Comparison of ENCODE assay signal across 8 mouse cellular contexts in genomic region chr9:78113538-78113885, GRCm38 (mm10). TPM values are rescaled to one million over a fixed set of nuclear protein-coding genes. Genes with fewer than 3 reads are reported as not detected.
A peak's percentile ranks its signal among the peaks of the same experiment; 100 is the strongest.
DNase-seq lines count a peak whose midpoint lies in the region; ATAC-seq and TF ChIP-seq lines count a peak whose summit lies in the region.

No protein-coding gene starts in this region.

- WGBS in heart, embryonic 13.5 days, result 1% methylated on average over 14 of the region's 14 CpGs
- under 1% methylated on average over 14 of the region's 14 CpGs for WGBS in forebrain, postnatal 0 days
- WGBS in macrophage (ENCODE audit: missing documents), result 3% methylated on average over 14 of the region's 14 CpGs

- H3K27ac ChIP-seq in heart, embryonic 13.5 days (replicated peaks), result peak overlapping the region; percentile 94
- peak overlapping the region; percentile 94 for H3K27ac ChIP-seq in forebrain, postnatal 0 days (ENCODE audit: low read depth, low read length)
- no peak overlapping the region for H3K27ac ChIP-seq in macrophage

- H3K79me2 ChIP-seq in macrophage (ENCODE audit: inconsistent target), result no peaks in the 10 kb centered on the region

- H3K9me3 ChIP-seq in heart, embryonic 13.5 days, result no peaks in the 10 kb centered on the region
- no peaks in the 10 kb centered on the region for H3K9me3 ChIP-seq in forebrain, postnatal 0 days (ENCODE audit: low read length)

- ATAC-seq in heart, embryonic 13.5 days (ENCODE audit: extremely low read depth, insufficient number of reproducible peaks, low FRiP score, low TSS enrichment), result no peak
- ATAC-seq in forebrain, postnatal 0 days, result peak; percentile 19

- H3K4me2 ChIP-seq in heart, embryonic 13.5 days, result peak overlapping the region; percentile 75
- peak overlapping the region; percentile 72 for H3K4me2 ChIP-seq in forebrain, postnatal 0 days (ENCODE audit: low read depth)

- TF ChIP-seq CTCF in forebrain, postnatal 0 days (IDR thresholded peaks at IDR 0.05; ENCODE audit: low read depth), result no peak

- H3K9ac ChIP-seq in heart, embryonic 13.5 days, result peak overlapping the region; percentile 90
- H3K9ac ChIP-seq in forebrain, postnatal 0 days, result peak overlapping the region; percentile 99

- peaks cover 12% of the 10 kb centered on the region; the same call in 1 of the 2 replicates for H3K36me3 ChIP-seq in heart, embryonic 13.5 days
- no peaks in the 10 kb centered on the region for H3K36me3 ChIP-seq in forebrain, postnatal 0 days (ENCODE audit: insufficient read depth)
- H3K36me3 ChIP-seq in macrophage (ENCODE audit: inconsistent target), result no peaks in the 10 kb centered on the region

- no peaks in the 10 kb centered on the region for H3K27me3 ChIP-seq in heart, embryonic 13.5 days (replicated peaks)
- no peaks in the 10 kb centered on the region for H3K27me3 ChIP-seq in forebrain, postnatal 0 days (ENCODE audit: insufficient read depth, low read length)

- peaks cover 48% of the 10 kb centered on the region for H3K4me1 ChIP-seq in heart, embryonic 13.5 days
- peaks cover 22% of the 10 kb centered on the region for H3K4me1 ChIP-seq in forebrain, postnatal 0 days (ENCODE audit: insufficient read depth)

- peak overlapping the region; percentile 76 for H3K4me3 ChIP-seq in heart, embryonic 13.5 days
- H3K4me3 ChIP-seq in forebrain, postnatal 0 days (ENCODE audit: low read depth, low read length), result peak overlapping the region; percentile 87
- peak overlapping the region; percentile 50 for H3K4me3 ChIP-seq in macrophage (ENCODE audit: inconsistent target)

- DNase-seq in heart, adult 18-20 months, result no peak
- peak; percentile 19 for DNase-seq in ES-CJ7 (ENCODE audit: low read depth, low spot score)
- DNase-seq in forebrain, postnatal 0 days, result peak; percentile 63
- no peak for DNase-seq in urinary bladder, adult 18-20 months (ENCODE audit: low spot score in 2 of 2)
- no peak for DNase-seq in right cerebral cortex, postnatal 14 days
- no peak for DNase-seq in right cerebral cortex, adult 18-20 months

RNA-seq across cellular contexts. Expression of gene Ick, which starts 4.5 kb away (rescaled TPM):
- 14.0 and 14.9 TPM in 2 replicates for polyA plus RNA-seq in heart, embryonic 13.5 days (2015; fragmentation: Nextera tagmentation; extraction: Ambion mirVana)
- 10 to 100 TPM; 10.7 to 12.2 TPM for total RNA-seq in heart, adult 18-20 months (2021)
- total RNA-seq in forebrain, postnatal 0 days (2014; rRNA removed), result 39.2 and 39.7 TPM in 2 replicates
- polyA plus RNA-seq in forebrain, postnatal 0 days (2015; fragmentation: Nextera tagmentation; extraction: Ambion mirVana), result 33.9 and 36.3 TPM in 2 replicates
- total RNA-seq in macrophage (2018; cell fraction: chromatin; rRNA removed), result 10 to 100 TPM in 22 of 26 experiments, 1 to 10 TPM in 4; 4.0 to 24.7 (median 16.6) TPM
- total RNA-seq in macrophage (2018; cell fraction: cytosol; rRNA removed), result 1 to 10 TPM; 3.4 to 8.2 (median 6.1) TPM
- total RNA-seq in macrophage (2018; cell fraction: nucleus; rRNA removed), result 10 to 100 TPM in 12 of 26 experiments, 1 to 10 TPM in 14; 4.6 to 20.3 (median 9.3) TPM
- polyA plus RNA-seq in macrophage (2018), result 4.0 to 7.3 TPM (median 5.4 TPM) in 3 replicates

RNA-seq across cellular contexts. Expression of gene Fbxo9, which starts 4.6 kb away (rescaled TPM):
- 39.6 and 39.7 TPM in 2 replicates for polyA plus RNA-seq in heart, embryonic 13.5 days (2015; fragmentation: Nextera tagmentation; extraction: Ambion mirVana)
- total RNA-seq in heart, adult 18-20 months (2021), result 10 to 100 TPM; 32.0 to 33.2 TPM
- total RNA-seq in forebrain, postnatal 0 days (2014; rRNA removed), result 90.3 and 91.5 TPM in 2 replicates
- polyA plus RNA-seq in forebrain, postnatal 0 days (2015; fragmentation: Nextera tagmentation; extraction: Ambion mirVana), result 62.3 and 72.6 TPM in 2 replicates
- 10 to 100 TPM in 23 of 26 experiments, 1 to 10 TPM in 3; 7.9 to 80.0 (median 31.1) TPM for total RNA-seq in macrophage (2018; cell fraction: chromatin; rRNA removed)
- 10 to 100 TPM in 24 of 26 experiments, 1 to 10 TPM in 2; 8.2 to 20.3 (median 15.4) TPM for total RNA-seq in macrophage (2018; cell fraction: cytosol; rRNA removed)
- 10 to 100 TPM in 20 of 26 experiments, 1 to 10 TPM in 6; 7.3 to 46.1 (median 15.9) TPM for total RNA-seq in macrophage (2018; cell fraction: nucleus; rRNA removed)
- polyA plus RNA-seq in macrophage (2018), result 20.7 to 20.8 TPM (median 20.8 TPM) in 3 replicates

Comparison
In these comparisons a context has a peak if more than half of its experiments do, and no peak if none do; other contexts are left out.
1. DNase-seq: peak in ES-CJ7 (single experiment) and forebrain, postnatal 0 days (single experiment); none in heart, adult 18-20 months (0 of 2), urinary bladder, adult 18-20 months (0 of 2), right cerebral cortex, postnatal 14 days (single experiment) and right cerebral cortex, adult 18-20 months (single experiment).
2. Peak in every context shown above with its lines, with median percentiles within 50 percentile points of each other: H3K4me3 ChIP-seq.